Mouse (Mus musculus) olfactory bulb, adult 2 months (tissue): Measurements from ENCODE around the gene Anp32e. TPM values are rescaled to one million over a fixed set of nuclear protein-coding genes. Genes with fewer than 3 reads are reported as not detected.

Source experiments
- H3K27ac ChIP-seq: fragments of 200-500 bp; 2 replicates; pipeline ENCODE4 v1.5.1; 2012; ENCODE audit warnings: low read depth, low read length; ENCODE audit not compliant: insufficient read depth
- H3K4me1 ChIP-seq: fragments of 200-500 bp; 2 replicates; pipeline ENCODE4 v1.6.1; 2012; ENCODE audit warnings: low read length; ENCODE audit not compliant: control insufficient read depth, insufficient read depth
- H3K4me3 ChIP-seq: fragments of 200-500 bp; 2 replicates; pipeline ENCODE4 v1.5.1; 2012; ENCODE audit warnings: mild to moderate bottlenecking, low read depth, low read length, moderate library complexity; ENCODE audit not compliant: insufficient read depth
- CTCF ChIP-seq: fragments of 200-500 bp; IDR thresholded peaks from 2 replicates; pipeline ENCODE4 v1.5.1; 2012; ENCODE audit warnings: low read depth, mild to moderate bottlenecking, low read length, moderate library complexity; ENCODE audit not compliant: insufficient read depth
- POLR2A ChIP-seq: fragments of 200-500 bp; IDR thresholded peaks from 2 replicates; pipeline ENCODE4 v1.6.1; 2012; ENCODE audit warnings: mild to moderate bottlenecking, low read depth, low read length, moderate library complexity; ENCODE audit not compliant: insufficient read depth
- WGBS: fragments of 180-500 bp; shearing (Covaris S2); methylation state at CpG from one replicate; pipeline ENCODE4 v1.1.7; 2018; 5-methylcytosine and 5-hydroxymethylcytosine counted together
- polyA plus RNA-seq: library from polyadenylated mRNA; stranded (reverse); fragments of >200 nt; gene quantifications from 2 replicates; pipeline ENCODE4 v1.2.4, GENCODE M21; 2012; ENCODE audit warnings: low replicate concordance; ENCODE audit not compliant: missing spikeins, insufficient read depth, insufficient read length

The Anp32e gene
- polyA plus RNA-seq, 1 experiment: 541 TPM

DNA sequence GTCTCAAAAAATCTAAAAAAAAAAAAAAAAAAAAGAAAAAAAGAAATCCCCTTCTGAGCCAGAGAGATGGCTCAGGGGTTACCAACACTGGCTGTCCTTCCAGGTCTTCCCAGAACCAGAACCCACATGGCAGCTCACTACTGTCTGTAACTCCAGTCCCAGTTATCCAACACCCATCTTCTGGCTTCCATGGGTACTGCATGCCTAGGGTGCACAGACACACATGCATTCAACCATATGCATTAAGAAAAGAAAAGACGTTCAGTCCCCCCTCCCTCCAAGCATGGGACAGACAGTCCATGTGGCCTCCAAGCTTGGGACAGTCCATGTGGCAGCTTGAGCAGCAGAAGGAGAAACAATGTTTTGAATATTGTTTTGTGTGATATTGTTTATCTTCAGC is 3.1 kb downstream of the Anp32e start:
- H3K27ac ChIP-seq: no peak overlapping the region
- WGBS: 32% methylated on average over 1 of the region's 1 CpGs

DNA sequence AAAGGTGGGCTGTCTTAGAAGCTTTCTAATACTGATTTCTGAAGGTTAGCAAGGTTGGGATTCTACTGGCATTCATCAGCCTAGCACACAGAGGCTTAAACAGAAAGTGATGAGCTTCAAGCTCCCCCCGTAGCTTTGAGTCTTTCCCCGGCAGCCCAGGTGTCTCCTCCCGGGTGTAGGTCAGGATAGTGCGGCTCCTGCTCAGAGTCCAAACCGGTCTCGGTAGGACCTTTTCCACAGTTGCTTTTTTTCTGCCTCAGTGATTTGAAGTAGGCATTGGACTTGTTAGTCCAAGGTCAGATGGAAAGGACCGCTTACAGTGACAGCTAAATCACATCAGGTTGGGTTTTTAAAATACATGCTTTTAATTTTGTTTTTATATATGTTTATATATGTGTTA is 3.5 kb downstream of the Anp32e start:
- no peak for TF ChIP-seq CTCF
- no peak for TF ChIP-seq POLR2A
- Histone ChIP-seq H3K4me1 (0 out of 2 replicates have a peak, but pooled peaks cover 2% of the 10 kb centered on the region), H3K4me3 (no peak overlapping the region), H3K27ac (no peak overlapping the region)
- WGBS: 91% methylated on average over 7 of the region's 7 CpGs

More for the DNA sequence above, 3.1 kb downstream of the Anp32e start:
- 0 out of 2 replicates have a peak, but pooled peaks cover 2% of the 10 kb centered on the region for H3K4me1 ChIP-seq
- TF ChIP-seq CTCF (no peak), POLR2A (no peak)
- H3K4me3 ChIP-seq: no peak overlapping the region

DNA sequence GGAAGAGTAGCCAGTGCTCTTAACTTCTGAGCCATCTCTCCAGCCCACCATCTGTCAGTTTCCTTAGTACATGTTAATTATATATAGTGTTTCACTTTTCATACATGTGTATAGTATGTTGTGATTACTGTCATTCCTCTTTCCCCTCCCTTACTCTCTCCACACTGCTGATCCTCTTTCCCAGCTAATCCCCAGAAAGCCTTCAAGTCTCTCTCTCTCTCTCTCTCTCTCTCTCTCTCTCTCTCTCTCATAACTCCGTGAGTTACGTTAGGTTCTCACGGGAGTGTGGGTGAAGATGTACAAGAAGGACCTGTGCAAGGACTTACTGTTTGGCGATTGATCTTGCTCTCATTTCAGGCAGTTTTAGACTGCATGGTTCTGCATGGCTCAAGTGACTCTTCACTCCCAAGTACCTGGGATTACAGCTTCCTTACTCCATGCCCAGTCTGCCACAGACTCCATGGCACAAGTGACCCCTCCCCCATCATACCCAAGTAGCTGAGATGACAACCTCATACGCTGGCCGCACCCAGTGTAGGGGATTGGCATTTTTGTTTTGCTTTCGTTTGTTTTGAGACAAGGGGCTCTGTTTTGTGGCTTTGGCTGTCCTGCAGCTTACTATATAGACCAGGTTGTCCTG is 4.2 kb downstream of the Anp32e start:
- 91% methylated on average over 7 of the region's 7 CpGs for WGBS
- TF ChIP-seq POLR2A (no peak), CTCF (no peak)
- Histone ChIP-seq H3K4me3 (no peak overlapping the region), H3K4me1 (0 out of 2 replicates have a peak, but pooled peaks cover 2% of the 10 kb centered on the region), H3K27ac (no peak overlapping the region)

DNA sequence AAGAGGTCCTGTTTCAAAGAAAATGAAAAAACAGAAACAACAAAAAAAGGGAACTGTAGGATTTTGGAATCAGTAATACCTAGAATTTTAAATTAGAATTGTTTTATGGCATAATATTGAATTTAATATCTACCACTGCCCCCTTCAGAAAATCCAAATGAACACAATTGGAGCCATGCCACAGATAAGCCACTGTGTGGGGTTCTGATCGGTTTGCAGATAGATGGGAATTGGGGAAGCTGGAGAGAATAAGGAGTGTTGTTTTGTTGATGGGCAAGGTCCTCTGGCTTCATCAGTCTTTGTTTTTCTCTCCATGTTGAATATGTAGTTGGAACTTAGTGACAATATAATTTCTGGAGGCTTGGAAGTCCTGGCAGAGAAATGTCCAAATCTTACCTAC is 5.4 kb downstream of the Anp32e start:
- H3K4me1 ChIP-seq: 0 out of 2 replicates have a peak, but pooled peaks cover 2% of the 10 kb centered on the region
- no peak overlapping the region for H3K4me3 ChIP-seq
- WGBS: 91% methylated on average over 1 of the region's 1 CpGs
- no peak for TF ChIP-seq POLR2A
- no peak overlapping the region for H3K27ac ChIP-seq

DNA sequence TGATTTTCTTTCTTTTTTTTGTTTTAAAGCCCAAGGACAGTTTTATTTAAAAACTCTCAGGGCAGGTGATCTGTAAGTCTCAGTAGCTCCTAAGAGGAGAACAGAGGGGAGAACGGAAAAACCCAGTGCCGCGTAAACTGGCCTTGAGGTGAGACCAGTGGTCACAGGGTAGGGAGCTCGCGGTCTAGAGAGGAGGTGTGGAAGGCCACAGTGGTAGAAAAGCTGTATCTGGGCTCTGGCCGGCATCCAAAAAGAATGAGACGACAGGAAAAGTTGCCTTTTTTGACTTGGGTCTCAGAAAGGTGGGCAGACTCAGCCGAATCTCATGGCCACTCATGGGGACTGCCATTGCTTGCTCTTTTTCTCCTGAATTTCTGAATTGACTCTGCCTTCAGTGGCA is 9.2 kb downstream of the Anp32e start:
- no peak overlapping the region for H3K27ac ChIP-seq
- H3K4me3 ChIP-seq: no peak overlapping the region
- no peaks in the 10 kb centered on the region for H3K4me1 ChIP-seq
- WGBS: 96% methylated on average over 8 of the region's 8 CpGs
- TF ChIP-seq CTCF (no peak), POLR2A (no peak)

DNA sequence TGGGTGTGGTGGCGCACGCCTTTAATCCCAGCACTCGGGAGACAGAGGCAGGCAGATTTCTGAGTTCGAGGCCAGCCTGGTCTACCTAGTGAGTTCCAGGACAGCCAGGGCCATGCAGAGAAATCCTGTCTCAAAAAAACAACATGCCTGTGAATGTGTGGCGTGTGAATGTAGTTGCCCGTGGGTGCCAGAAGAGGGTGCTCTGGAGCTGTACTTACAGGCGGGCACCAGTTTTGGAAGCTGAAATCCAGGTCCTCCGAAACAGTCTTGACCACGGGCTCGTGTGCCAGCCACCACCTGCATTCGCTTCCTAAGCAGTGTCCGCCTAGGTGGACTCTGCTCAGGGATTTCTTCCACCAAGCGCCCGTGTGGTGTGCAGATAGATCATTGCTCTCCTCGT is 9.8 kb downstream of the Anp32e start:
- no peak overlapping the region for H3K27ac ChIP-seq
- no peaks in the 10 kb centered on the region for H3K4me1 ChIP-seq
- H3K4me3 ChIP-seq: no peak overlapping the region
- 92% methylated on average over 15 of the region's 15 CpGs for WGBS
- TF ChIP-seq POLR2A: no peak

DNA sequence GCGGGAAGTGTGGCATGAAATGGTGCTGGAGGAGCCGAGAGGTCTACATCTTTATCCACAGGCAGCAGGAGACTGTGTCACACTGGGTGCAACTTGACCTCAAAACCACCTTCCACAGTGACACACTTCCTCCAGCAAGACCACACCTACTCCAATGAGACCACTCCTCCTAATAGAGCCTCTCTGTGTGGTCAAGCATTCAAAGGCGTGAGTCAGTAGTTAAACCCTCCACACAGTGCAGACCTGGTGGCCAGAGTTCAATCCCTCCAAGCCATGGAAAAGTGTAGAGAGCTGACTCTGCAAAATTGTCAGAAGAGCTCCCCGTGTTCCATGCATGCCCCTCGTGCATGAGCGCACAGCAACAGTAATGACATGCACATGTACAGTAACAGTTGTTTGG is 13.7 kb downstream of the Anp32e start:
- H3K27ac ChIP-seq: no peak overlapping the region
- WGBS: 74% methylated on average over 6 of the region's 6 CpGs
- TF ChIP-seq POLR2A (no peak), CTCF (no peak)
- no peaks in the 10 kb centered on the region for H3K4me1 ChIP-seq
- no peak overlapping the region for H3K4me3 ChIP-seq

DNA sequence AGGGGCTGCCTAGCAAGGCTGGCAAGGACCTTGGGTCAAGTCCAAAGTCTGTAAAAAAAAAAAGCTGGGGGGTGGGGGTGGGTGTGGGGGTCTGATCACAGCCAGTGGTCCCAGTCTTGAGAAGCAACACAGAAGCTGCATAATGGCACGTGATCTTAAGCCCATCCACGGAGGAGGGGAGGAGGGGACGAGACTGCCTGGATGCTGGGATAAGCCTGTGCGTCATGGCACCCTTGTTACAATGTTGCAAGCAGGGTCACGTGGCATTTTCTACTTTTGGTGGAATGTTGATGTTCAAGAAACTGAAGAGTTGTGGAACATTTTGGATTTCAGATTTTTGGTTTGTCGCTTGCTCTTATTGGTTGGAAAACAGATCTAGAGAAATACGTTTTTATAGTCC is 14.2 kb downstream of the Anp32e start:
- TF ChIP-seq POLR2A (no peak), CTCF (no peak)
- H3K4me1 ChIP-seq: no peaks in the 10 kb centered on the region
- no peak overlapping the region for H3K27ac ChIP-seq
- 90% methylated on average over 7 of the region's 7 CpGs for WGBS
- no peak overlapping the region for H3K4me3 ChIP-seq

DNA sequence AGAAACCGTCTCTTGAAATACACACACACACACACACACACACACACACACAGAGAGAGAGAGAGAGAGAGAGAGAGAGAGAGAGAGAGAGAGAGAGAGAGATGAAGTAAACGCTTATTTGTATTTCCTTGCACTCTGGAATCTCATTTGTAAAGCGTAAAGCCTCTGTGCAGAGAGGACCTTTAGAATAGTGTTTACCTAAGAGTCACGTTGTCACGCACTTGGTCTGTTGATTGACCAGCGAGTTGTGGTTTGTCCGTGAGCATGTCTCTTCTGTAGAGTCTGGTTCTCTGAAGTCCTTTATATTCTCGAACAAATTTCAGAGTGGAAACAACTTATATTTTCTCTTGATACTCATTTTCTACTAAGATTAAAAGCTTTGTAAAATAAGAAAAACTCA is 15.7 kb downstream of the Anp32e start:
- no peak overlapping the region for H3K27ac ChIP-seq
- H3K4me3 ChIP-seq: no peak overlapping the region
- WGBS: 86% methylated on average over 8 of the region's 8 CpGs
- H3K4me1 ChIP-seq: no peaks in the 10 kb centered on the region
- TF ChIP-seq POLR2A (no peak), CTCF (no peak)

DNA sequence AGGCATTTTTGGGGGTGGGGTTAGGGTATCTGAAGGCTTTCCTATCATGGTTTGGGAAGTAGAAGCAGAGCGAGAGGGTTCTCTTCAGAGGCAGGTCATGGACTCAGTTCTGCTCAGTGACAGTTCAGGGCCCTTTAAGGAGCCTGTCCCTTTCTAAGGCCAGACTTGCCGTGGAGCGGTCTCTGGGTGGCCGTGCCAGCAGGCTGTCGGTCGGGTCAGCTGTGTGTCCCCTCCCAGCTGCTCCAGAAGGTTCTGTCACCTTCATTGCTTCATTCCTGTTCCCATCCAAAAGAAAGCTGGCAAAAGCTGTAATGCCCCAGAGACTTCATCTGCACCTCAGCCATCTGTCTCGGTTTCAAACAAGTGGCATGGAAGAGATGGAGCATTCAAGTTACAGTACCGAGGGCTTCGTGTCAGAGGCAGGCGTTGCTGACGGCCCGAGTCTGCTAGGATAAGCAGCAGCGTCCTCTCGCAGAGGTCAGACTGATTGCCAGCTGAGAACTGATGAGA is 16.7 kb downstream of the Anp32e start:
- 83% methylated on average over 14 of the region's 14 CpGs for WGBS
- Histone ChIP-seq H3K4me3 (no peak overlapping the region), H3K27ac (no peak overlapping the region), H3K4me1 (no peaks in the 10 kb centered on the region)
- TF ChIP-seq CTCF: no peak
- no peak for TF ChIP-seq POLR2A
